ENCODE assay signal across 19 mouse cellular contexts in the genomic region with DNA sequence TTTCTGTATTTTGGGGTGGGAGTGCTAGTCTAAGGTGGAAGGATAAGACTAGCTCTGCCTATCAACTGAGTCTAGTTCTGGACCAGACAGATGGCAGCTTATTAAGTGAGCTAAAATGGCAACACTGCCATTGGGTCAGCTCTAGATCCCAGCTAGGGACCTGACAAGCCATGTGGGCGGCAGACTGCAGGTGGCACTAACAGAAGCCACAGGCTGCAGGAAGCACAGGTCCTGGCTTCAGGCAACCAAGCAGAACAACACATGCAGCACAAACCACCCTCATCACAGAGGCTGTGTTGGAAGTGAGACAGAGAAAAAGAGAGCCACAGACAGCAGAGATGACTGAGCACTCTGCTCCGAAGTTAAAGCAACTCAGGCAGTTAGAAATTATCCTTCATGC. TPM values are rescaled to one million over a fixed set of nuclear protein-coding genes. Genes with fewer than 3 reads are reported as not detected.
DNase-seq lines count a peak whose midpoint lies in the region; ATAC-seq and TF ChIP-seq lines count a peak whose summit lies in the region.
"Had no signal": no experiment of that assay in that cellular context is flagged by ENCODE, and none has a peak within 500 bp of the region (broad histone marks: within the 10 kb centered on the region; RNA-seq: fewer than 3 reads in every experiment).

No protein-coding gene starts in this region.

- H3K4me3 ChIP-seq in kidney, postnatal 0 days (replicated peaks; ENCODE audit: low read depth, low read length) = no peak overlapping the region
- H3K4me3 ChIP-seq in kidney, embryonic 16.5 days (ENCODE audit: low read length) = no peak overlapping the region
- H3K4me3 ChIP-seq in stomach, postnatal 0 days (ENCODE audit: low read depth, low read length) = no peak overlapping the region
- H3K4me3 ChIP-seq: embryonic facial prominence, embryonic 10.5 days; forebrain, embryonic 12.5 days; limb, embryonic 13.5 days; midbrain, embryonic 13.5 days had no signal

- no peak overlapping the region for H3K9ac ChIP-seq in kidney, postnatal 0 days (ENCODE audit: low read depth, low read length)
- no peak overlapping the region for H3K9ac ChIP-seq in kidney, embryonic 16.5 days (replicated peaks; ENCODE audit: low read length)
- H3K9ac ChIP-seq in stomach, postnatal 0 days (ENCODE audit: low read length) = no peak overlapping the region
- H3K9ac ChIP-seq: forebrain, embryonic 12.5 days; limb, embryonic 13.5 days; liver, embryonic 14.5 days; midbrain, embryonic 13.5 days had no signal

- H3K27ac ChIP-seq in kidney, postnatal 0 days = no peak overlapping the region
- H3K27ac ChIP-seq in kidney, embryonic 16.5 days (ENCODE audit: low read length) = no peak overlapping the region
- H3K27ac ChIP-seq in stomach, postnatal 0 days (replicated peaks) = no peak overlapping the region
- H3K27ac ChIP-seq: embryonic facial prominence, embryonic 10.5 days; forebrain, embryonic 12.5 days; limb, embryonic 13.5 days; liver, embryonic 14.5 days; midbrain, embryonic 13.5 days had no signal

- peak; percentile 39; the same call in 1 of the 2 replicates for TF ChIP-seq CTCF in kidney, postnatal 0 days (IDR thresholded peaks at IDR 0.05; ENCODE audit: low read depth)
- TF ChIP-seq CTCF in stomach, postnatal 0 days (IDR thresholded peaks at IDR 0.05; ENCODE audit: low read depth) = 0 out of 2 replicates have a peak, but pooled peaks have one; percentile 2

- H3K27me3 ChIP-seq in kidney, postnatal 0 days (ENCODE audit: insufficient read depth, low read length) = no peaks in the 10 kb centered on the region
- H3K27me3 ChIP-seq in kidney, embryonic 16.5 days (ENCODE audit: insufficient read depth, low read length) = no peaks in the 10 kb centered on the region
- no peaks in the 10 kb centered on the region for H3K27me3 ChIP-seq in stomach, postnatal 0 days (ENCODE audit: control insufficient read depth, insufficient read depth, low read length)
- H3K27me3 ChIP-seq: forebrain, embryonic 12.5 days; limb, embryonic 13.5 days; midbrain, embryonic 13.5 days had no signal

- 78% methylated on average over 2 of the region's 2 CpGs for WGBS in kidney, postnatal 0 days
- WGBS in kidney, embryonic 16.5 days = 70% methylated on average over 2 of the region's 2 CpGs
- 90% methylated on average over 2 of the region's 2 CpGs for WGBS in stomach, postnatal 0 days

- H3K4me2 ChIP-seq in kidney, postnatal 0 days (ENCODE audit: low read length) = no peak overlapping the region
- no peak overlapping the region for H3K4me2 ChIP-seq in kidney, embryonic 16.5 days (replicated peaks; ENCODE audit: low read depth, low read length)
- H3K4me2 ChIP-seq in stomach, postnatal 0 days (replicated peaks; ENCODE audit: low read depth) = no peak overlapping the region
- H3K4me2 ChIP-seq: forebrain, embryonic 12.5 days; heart, embryonic 11.5 days; limb, embryonic 13.5 days; midbrain, embryonic 13.5 days had no signal

- DNase-seq in kidney, postnatal 0 days (ENCODE audit: low spot score) = no peak
- DNase-seq in thymus, postnatal 4 days = peak; percentile 19
- no peak for DNase-seq in thymus, adult 18-20 months
- DNase-seq in cerebellum, adult 9-10 months = peak; percentile 76
- DNase-seq in stomach, postnatal 0 days (ENCODE audit: low spot score) = no peak
- no peak for DNase-seq in urinary bladder, postnatal 10 days (ENCODE audit: low spot score)
- DNase-seq in MN1 (ENCODE audit: low spot score) = no peak
- DNase-seq: adrenal gland, adult 2 months; heart, postnatal 10 days; kidney, adult 2 months; right cerebral cortex, postnatal 25 days had no signal

- TF ChIP-seq EP300 in stomach, postnatal 0 days (optimal IDR thresholded peaks at IDR 0.05) = no peak

- no peaks in the 10 kb centered on the region for H3K4me1 ChIP-seq in kidney, postnatal 0 days (replicated peaks; ENCODE audit: insufficient read depth, low read length)
- H3K4me1 ChIP-seq in kidney, embryonic 16.5 days (ENCODE audit: insufficient read depth, low read length) = peaks cover 6% of the 10 kb centered on the region; the same call in 1 of the 2 replicates
- H3K4me1 ChIP-seq in stomach, postnatal 0 days (replicated peaks; ENCODE audit: control insufficient read depth, insufficient read depth) = no peaks in the 10 kb centered on the region
- H3K4me1 ChIP-seq: embryonic facial prominence, embryonic 10.5 days; forebrain, embryonic 12.5 days; limb, embryonic 13.5 days; midbrain, embryonic 13.5 days had no signal

- H3K36me3 ChIP-seq in kidney, postnatal 0 days (ENCODE audit: insufficient read depth, low read length) = peaks cover 52% of the 10 kb centered on the region
- peaks cover 58% of the 10 kb centered on the region for H3K36me3 ChIP-seq in kidney, embryonic 16.5 days (ENCODE audit: insufficient read depth, low read length)
- peaks cover 15% of the 10 kb centered on the region for H3K36me3 ChIP-seq in stomach, postnatal 0 days (ENCODE audit: control insufficient read depth, insufficient read depth, low read length)

- H3K9me3 ChIP-seq in kidney, postnatal 0 days (replicated peaks; ENCODE audit: low read length) = no peaks in the 10 kb centered on the region
- no peaks in the 10 kb centered on the region for H3K9me3 ChIP-seq in kidney, embryonic 16.5 days (ENCODE audit: low read length)
- H3K9me3 ChIP-seq in stomach, postnatal 0 days (ENCODE audit: control insufficient read depth, low read length) = no peaks in the 10 kb centered on the region
- H3K9me3 ChIP-seq: embryonic facial prominence, embryonic 10.5 days; forebrain, embryonic 12.5 days; limb, embryonic 13.5 days; midbrain, embryonic 13.5 days had no signal

- ATAC-seq in kidney, postnatal 0 days (replicated peaks; ENCODE audit: low FRiP score, low read depth) = no peak
- no peak for ATAC-seq in kidney, embryonic 16.5 days (ENCODE audit: low FRiP score, low TSS enrichment)
- no peak for ATAC-seq in stomach, postnatal 0 days (ENCODE audit: low FRiP score, low TSS enrichment)
- ATAC-seq: lung, postnatal 0 days; midbrain, embryonic 13.5 days had no signal

RNA-seq across cellular contexts. Expression of a gene that starts 16.6 kb away (rescaled TPM):
- 20.3 TPM in 2 replicates for polyA plus RNA-seq in kidney, postnatal 0 days (2015; fragmentation: Nextera tagmentation; extraction: Ambion mirVana)
- polyA plus RNA-seq in kidney, embryonic 16.5 days (2015; fragmentation: Nextera tagmentation; extraction: Ambion mirVana) = 17.9 and 19.8 TPM in 2 replicates
- polyA plus RNA-seq in stomach, postnatal 0 days (2015; fragmentation: Nextera tagmentation; extraction: Ambion mirVana) = 9.1 and 13.4 TPM in 2 replicates

RNA-seq across cellular contexts. Expression of a gene that starts 20.6 kb away (rescaled TPM):
- polyA plus RNA-seq in kidney, postnatal 0 days (2015; fragmentation: Nextera tagmentation; extraction: Ambion mirVana) = 0.48 and 0.58 TPM in 2 replicates
- polyA plus RNA-seq in kidney, embryonic 16.5 days (2015; fragmentation: Nextera tagmentation; extraction: Ambion mirVana) = 1.00 and 1.1 TPM in 2 replicates
- polyA plus RNA-seq in stomach, postnatal 0 days (2015; fragmentation: Nextera tagmentation; extraction: Ambion mirVana) = 1.2 and 1.7 TPM in 2 replicates
- polyA plus RNA-seq: adrenal gland, adult 2 months; lung, postnatal 0 days had no signal

Comparison
In these comparisons a context has a peak if more than half of its experiments do, and no peak if none do; other contexts are left out.
1. DNase-seq: peak in thymus, postnatal 4 days (single experiment) and cerebellum, adult 9-10 months (single experiment); none in kidney, postnatal 0 days (single experiment), thymus, adult 18-20 months (0 of 2), stomach, postnatal 0 days (single experiment), urinary bladder, postnatal 10 days (single experiment) and MN1 (single experiment).